Comparison of ENCODE assay signal across 32 mouse cellular contexts in the genomic region with DNA sequence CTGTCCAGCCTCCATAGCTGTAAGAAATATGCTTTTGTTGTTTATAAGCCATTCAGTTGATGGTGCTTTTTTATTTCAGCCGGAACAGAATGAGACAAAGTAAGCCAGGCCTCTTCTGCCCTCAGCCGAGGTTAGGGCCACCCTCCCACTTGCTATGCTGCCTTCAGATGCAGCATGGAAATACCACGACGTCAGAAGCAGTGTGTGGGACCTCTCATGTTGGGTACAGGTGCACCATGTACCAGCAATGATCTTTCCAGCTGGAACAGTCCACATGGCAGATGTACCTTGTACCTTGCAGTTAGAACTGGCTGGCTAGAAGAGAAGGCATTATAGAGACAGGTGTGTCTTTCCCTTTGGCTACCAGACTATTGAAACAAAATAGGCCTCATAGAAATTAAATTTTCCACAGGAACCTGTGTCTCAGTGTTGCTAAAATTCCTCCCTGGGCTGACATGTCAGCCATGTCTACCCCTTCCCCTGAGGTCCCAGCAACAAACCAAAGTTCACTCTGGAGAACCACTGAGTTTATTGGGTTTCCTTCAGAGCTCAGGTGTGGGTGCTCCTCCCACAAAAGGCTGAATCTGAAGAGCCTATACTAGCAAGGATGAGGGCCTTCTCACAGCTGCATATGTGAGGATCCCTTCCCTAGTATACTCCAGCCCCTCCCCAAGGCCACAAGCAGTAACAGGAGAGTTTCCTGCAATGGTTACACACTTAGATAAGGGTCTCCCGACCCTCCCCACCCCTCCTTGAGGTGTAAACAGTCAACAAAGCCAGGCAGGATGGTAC.
DNase-seq lines count a peak whose midpoint lies in the region; ATAC-seq and TF ChIP-seq lines count a peak whose summit lies in the region.
"Had no signal": no experiment of that assay in that cellular context is flagged by ENCODE, and none has a peak within 500 bp of the region (broad histone marks: within the 10 kb centered on the region; RNA-seq: fewer than 3 reads in every experiment).

No protein-coding gene starts in this region.

- H3K27me3 ChIP-seq in liver, adult 2 months (ENCODE audit: control insufficient read depth, insufficient read depth, low read length), result no peaks in the 10 kb centered on the region
- no peaks in the 10 kb centered on the region for H3K27me3 ChIP-seq in heart, embryonic 11.5 days (ENCODE audit: control insufficient read depth, insufficient read depth, low read length)
- H3K27me3 ChIP-seq: embryonic facial prominence, embryonic 12.5 days; hindbrain, embryonic 12.5 days; limb, embryonic 13.5 days; neural tube, embryonic 13.5 days; Patski; stomach, embryonic 15.5 days had no signal

- TF ChIP-seq POLR2A in liver, adult 2 months (IDR thresholded peaks at IDR 0.05; ENCODE audit: extremely low read depth, insufficient read depth, low read length), result no peak

- 70% methylated on average over 5 of the region's 5 CpGs for WGBS in liver, adult 2 months
- 67% methylated on average over 5 of the region's 5 CpGs for WGBS in heart, embryonic 11.5 days (ENCODE audit: insufficient replicate concordance)

- H3K4me1 ChIP-seq in liver, adult 2 months (ENCODE audit: control insufficient read depth, insufficient read depth, low read length), result peaks cover 6% of the 10 kb centered on the region; the same call in 1 of the 2 replicates
- H3K4me1 ChIP-seq in heart, embryonic 11.5 days (ENCODE audit: control insufficient read depth, insufficient read depth, low read length), result no peaks in the 10 kb centered on the region
- H3K4me1 ChIP-seq: embryonic facial prominence, embryonic 12.5 days; heart, embryonic 10.5 days; hindbrain, embryonic 12.5 days; limb, embryonic 13.5 days; neural tube, embryonic 13.5 days had no signal

- no peak overlapping the region for H3K27ac ChIP-seq in liver, adult 2 months (replicated peaks; ENCODE audit: insufficient read depth, low read depth, low read length)
- H3K27ac ChIP-seq in heart, embryonic 11.5 days (ENCODE audit: low read depth, low read length), result no peak overlapping the region
- H3K27ac ChIP-seq: embryonic facial prominence, embryonic 12.5 days; heart, embryonic 10.5 days; hindbrain, embryonic 12.5 days; hindbrain, postnatal 0 days; limb, embryonic 13.5 days; liver, embryonic 14.5 days; midbrain, embryonic 12.5 days; neural tube, embryonic 13.5 days; stomach, embryonic 15.5 days had no signal

- ATAC-seq in CD4-positive, CD25-positive, alpha-beta regulatory T cell, adult 4 months, result peak; percentile 74
- no peak for ATAC-seq in heart, embryonic 11.5 days (replicated peaks; ENCODE audit: insufficient number of reproducible peaks, low FRiP score, low TSS enrichment)
- ATAC-seq: forebrain, embryonic 14.5 days; hindbrain, postnatal 0 days; Patski had no signal

- TF ChIP-seq CTCF in liver, adult 2 months (IDR thresholded peaks at IDR 0.05; ENCODE audit: low read depth, low read length), result no peak

- no peak overlapping the region for H3K9ac ChIP-seq in liver, adult 2 months (ENCODE audit: low read depth, low read length)
- H3K9ac ChIP-seq in heart, embryonic 11.5 days (ENCODE audit: low read depth, low read length), result no peak overlapping the region
- H3K9ac ChIP-seq: embryonic facial prominence, embryonic 12.5 days; hindbrain, embryonic 12.5 days; limb, embryonic 13.5 days; liver, embryonic 14.5 days; lung, embryonic 14.5 days; midbrain, embryonic 12.5 days; neural tube, embryonic 13.5 days; stomach, embryonic 15.5 days had no signal

- H3K4me3 ChIP-seq in liver, adult 2 months (ENCODE audit: insufficient read depth, low read depth, low read length), result no peak overlapping the region
- no peak overlapping the region for H3K4me3 ChIP-seq in heart, embryonic 11.5 days (ENCODE audit: low read depth, low read length)
- H3K4me3 ChIP-seq: embryonic facial prominence, embryonic 12.5 days; heart, embryonic 10.5 days; hindbrain, embryonic 12.5 days; limb, embryonic 13.5 days; midbrain, embryonic 12.5 days; myocyte; neural tube, embryonic 13.5 days; stomach, embryonic 15.5 days had no signal

- peak; percentile 19 for DNase-seq in liver, adult 2 months (ENCODE audit: extremely low read depth, low read depth, low spot score)
- DNase-seq in liver, result no peak
- DNase-seq in CD4-positive helper T cell, adult 2 months (ENCODE audit: low read depth, low spot score), result peak; percentile 49
- DNase-seq in naive thymus-derived CD4-positive, alpha-beta T cell, adult 2 months (ENCODE audit: low read depth), result peak; percentile 8
- no peak for DNase-seq in left cerebral cortex, adult 8-10 months (ENCODE audit: low spot score in 2 of 2)
- DNase-seq: adrenal gland, postnatal 14 days; cerebellum, adult 11 months; cerebellum, adult 9-10 months; cerebellum, postnatal 36 days; gastrocnemius, postnatal 25 days; heart, adult 11 months; heart, postnatal 36 days; kidney, postnatal 14 days; lung, embryonic 14.5 days; lung, postnatal 14 days; retina, postnatal 1 day; right cerebral cortex, postnatal 14 days had no signal

- no peak overlapping the region for H3K4me2 ChIP-seq in heart, embryonic 11.5 days
- H3K4me2 ChIP-seq: embryonic facial prominence, embryonic 12.5 days; hindbrain, embryonic 12.5 days; limb, embryonic 13.5 days; lung, embryonic 14.5 days; midbrain, embryonic 12.5 days; neural tube, embryonic 13.5 days; stomach, embryonic 15.5 days had no signal

- no peaks in the 10 kb centered on the region for H3K79me2 ChIP-seq in liver, adult 2 months (ENCODE audit: control insufficient read depth, insufficient read depth, low read length)

- no peaks in the 10 kb centered on the region for H3K36me3 ChIP-seq in liver, adult 2 months (ENCODE audit: control insufficient read depth, insufficient read depth, low read length)
- H3K36me3 ChIP-seq in heart, embryonic 11.5 days (ENCODE audit: control insufficient read depth, insufficient read depth, low read length), result no peaks in the 10 kb centered on the region
- H3K36me3 ChIP-seq: embryonic facial prominence, embryonic 12.5 days; G1E; heart, embryonic 10.5 days; hindbrain, embryonic 12.5 days; limb, embryonic 13.5 days; midbrain, embryonic 12.5 days; neural tube, embryonic 13.5 days; stomach, embryonic 15.5 days had no signal

- H3K9me3 ChIP-seq in heart, embryonic 11.5 days (replicated peaks; ENCODE audit: control insufficient read depth, low read length), result no peaks in the 10 kb centered on the region
- H3K9me3 ChIP-seq: embryonic facial prominence, embryonic 12.5 days; heart, embryonic 10.5 days; hindbrain, embryonic 12.5 days; limb, embryonic 13.5 days; midbrain, embryonic 12.5 days; neural tube, embryonic 13.5 days; stomach, embryonic 15.5 days had no signal

Comparison
In these comparisons a context has a peak if more than half of its experiments do, and no peak if none do; other contexts are left out.
1. DNase-seq: peak in liver, adult 2 months (single experiment), CD4-positive helper T cell, adult 2 months (single experiment) and naive thymus-derived CD4-positive, alpha-beta T cell, adult 2 months (single experiment); none in liver (single experiment) and left cerebral cortex, adult 8-10 months (0 of 2).